Mouse (Mus musculus) stomach, postnatal 0 days (tissue): ENCODE data around the gene Ralbp1.

Source experiments
- CTCF ChIP-seq: IDR thresholded peaks from 2 replicates; pipeline ENCODE4 v1.5.1; 2016; ENCODE audit warnings: antibody characterized with exemption, low read depth, mild to moderate bottlenecking, moderate library complexity
- EP300 ChIP-seq: optimal IDR thresholded peaks from 2 replicates; pipeline ENCODE3; 2016; ENCODE audit warnings: antibody characterized with exemption

- TF ChIP-seq EP300 (no peak), CTCF (no peak)
Observed at GRCm38 (mm10) chr17:65869720-65870119, 15.9 kb downstream of the Ralbp1 start.
